Mouse (Mus musculus): ENCODE data around the gene Zfp536. TPM values are rescaled to one million over a fixed set of nuclear protein-coding genes. Genes with fewer than 3 reads are reported as not detected.

The Zfp536 gene
- total and polyA plus RNA-seq, 2 experiments from 2014 or later = 3.3 to 16.4 TPM

DNA sequence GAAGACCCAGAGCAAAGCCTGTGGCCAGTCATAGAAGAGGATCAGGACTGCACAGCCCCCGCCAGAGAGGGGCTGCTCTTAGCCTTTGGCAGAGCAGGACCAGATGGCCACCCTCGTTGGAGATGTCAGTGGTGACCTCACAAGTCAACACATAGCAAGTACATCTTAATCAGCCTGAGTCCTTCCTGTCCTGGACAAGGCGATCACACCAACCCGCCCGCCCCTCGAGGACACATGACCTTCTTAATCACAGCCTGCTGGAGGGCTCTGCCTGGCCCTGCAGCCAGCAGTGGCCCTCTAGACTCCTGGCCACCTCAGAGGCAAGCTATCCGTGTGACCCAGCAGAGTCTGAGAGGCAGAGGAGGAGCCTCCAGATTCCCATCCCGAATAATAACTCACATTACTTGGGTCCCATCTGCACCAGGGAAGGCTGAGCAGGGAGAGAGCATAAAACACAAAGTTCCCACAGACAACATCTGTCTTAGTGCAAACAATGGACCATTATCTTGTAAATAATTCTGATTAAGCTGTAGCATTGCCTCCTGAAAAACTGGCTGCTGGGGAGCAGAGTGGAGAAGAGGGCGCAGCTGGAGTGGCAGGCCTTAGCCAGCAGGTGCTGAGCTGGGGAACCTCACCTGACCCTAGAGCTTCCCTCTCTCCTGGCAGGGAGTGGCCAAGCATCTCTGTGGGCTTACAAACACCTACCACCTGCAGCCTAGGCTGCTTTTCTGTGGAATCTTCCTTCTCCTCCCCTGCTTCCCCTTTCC is 306.8 kb downstream of the Zfp536 start:
- TF ChIP-seq CTCF (IDR thresholded peaks at IDR 0.05; ENCODE audit: low read depth) = no peak
- no peak for TF ChIP-seq EP300 (IDR thresholded peaks at IDR 0.05; ENCODE audit: low read depth)
- DNase-seq (ENCODE audit: low spot score) (no peak), ATAC-seq (ENCODE audit: insufficient read depth, low read depth) (no peak)
- H3K4me2 ChIP-seq (ENCODE audit: low read depth, low read length) = no peak overlapping the region
- no peaks in the 10 kb centered on the region for H3K9me3 ChIP-seq (replicated peaks; ENCODE audit: control insufficient read depth, low read length)
- 23% methylated on average over 9 of the region's 9 CpGs for WGBS
- no peak overlapping the region for H3K27ac ChIP-seq (ENCODE audit: low read depth)
- no peak overlapping the region for H3K4me3 ChIP-seq (ENCODE audit: low read depth, low read length)
- H3K9ac ChIP-seq (replicated peaks; ENCODE audit: low read depth, low read length) = no peak overlapping the region
- H3K27me3 ChIP-seq (ENCODE audit: control insufficient read depth, insufficient read depth, low read length) = no peaks in the 10 kb centered on the region
- H3K36me3 ChIP-seq (replicated peaks; ENCODE audit: control insufficient read depth, insufficient read depth, low read length) = no peaks in the 10 kb centered on the region
- no peaks in the 10 kb centered on the region for H3K4me1 ChIP-seq (ENCODE audit: control insufficient read depth, insufficient read depth)

- H3K27me3 ChIP-seq (ENCODE audit: control insufficient read depth, insufficient read depth, low read length) = no peaks in the 10 kb centered on the region
- H3K9me3 ChIP-seq (replicated peaks; ENCODE audit: control insufficient read depth, low read length) = no peaks in the 10 kb centered on the region
- 60% methylated on average over 7 of the region's 7 CpGs for WGBS
- H3K4me2 ChIP-seq (ENCODE audit: low read depth, low read length) = no peak overlapping the region
- TF ChIP-seq EP300 (IDR thresholded peaks at IDR 0.05; ENCODE audit: low read depth) (no peak), CTCF (IDR thresholded peaks at IDR 0.05; ENCODE audit: low read depth) (no peak)
- no peak overlapping the region for H3K27ac ChIP-seq (ENCODE audit: low read depth)
- no peak for ATAC-seq (ENCODE audit: insufficient read depth, low read depth)
- no peak overlapping the region for H3K9ac ChIP-seq (replicated peaks; ENCODE audit: low read depth, low read length)
- DNase-seq (ENCODE audit: low spot score) = no peak
- no peaks in the 10 kb centered on the region for H3K4me1 ChIP-seq (ENCODE audit: control insufficient read depth, insufficient read depth)
- H3K36me3 ChIP-seq (replicated peaks; ENCODE audit: control insufficient read depth, insufficient read depth, low read length) = no peaks in the 10 kb centered on the region
- H3K4me3 ChIP-seq (ENCODE audit: low read depth, low read length) = no peak overlapping the region
Observed at GRCm38 (mm10) chr7:37464186-37464721, 309.2 kb downstream of the Zfp536 start.

DNA sequence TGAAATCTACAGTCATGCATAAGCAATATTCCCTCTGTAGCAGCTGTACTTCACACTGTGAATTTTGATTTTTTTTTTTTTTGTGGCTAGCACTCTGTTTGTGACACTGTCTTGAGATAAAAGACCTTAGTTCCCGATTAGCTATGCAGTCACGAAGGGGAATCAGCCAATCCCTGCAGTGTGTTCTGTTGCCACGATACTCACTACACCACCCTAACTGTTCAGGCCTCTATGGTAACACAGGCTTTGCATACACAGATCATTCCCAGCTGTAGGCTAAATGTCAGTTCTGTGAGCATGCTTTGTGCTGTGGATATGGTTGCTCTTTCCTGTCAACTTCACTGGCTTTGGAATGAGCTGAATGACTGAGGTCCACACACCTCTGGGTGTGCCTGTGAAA is 325.9 kb downstream of the Zfp536 start:
- TF ChIP-seq EP300 (IDR thresholded peaks at IDR 0.05; ENCODE audit: low read depth) (no peak), CTCF (IDR thresholded peaks at IDR 0.05; ENCODE audit: low read depth) (no peak)
- Histone ChIP-seq H3K27ac (ENCODE audit: low read depth) (no peak overlapping the region), H3K36me3 (replicated peaks; ENCODE audit: control insufficient read depth, insufficient read depth, low read length) (no peaks in the 10 kb centered on the region), H3K27me3 (ENCODE audit: control insufficient read depth, insufficient read depth, low read length) (no peaks in the 10 kb centered on the region), H3K4me3 (ENCODE audit: low read depth, low read length) (no peak overlapping the region), H3K9ac (replicated peaks; ENCODE audit: low read depth, low read length) (no peak overlapping the region), H3K4me1 (ENCODE audit: control insufficient read depth, insufficient read depth) (no peaks in the 10 kb centered on the region), H3K9me3 (replicated peaks; ENCODE audit: control insufficient read depth, low read length) (no peaks in the 10 kb centered on the region), H3K4me2 (ENCODE audit: low read depth, low read length) (no peak overlapping the region)
- 77% methylated on average over 3 of the region's 3 CpGs for WGBS
- no peak for ATAC-seq (ENCODE audit: insufficient read depth, low read depth)
- no peak for DNase-seq (ENCODE audit: low spot score)

- H3K27ac ChIP-seq (ENCODE audit: low read depth) = no peak overlapping the region
- no peaks in the 10 kb centered on the region for H3K9me3 ChIP-seq (replicated peaks; ENCODE audit: control insufficient read depth, low read length)
- no peak overlapping the region for H3K9ac ChIP-seq (replicated peaks; ENCODE audit: low read depth, low read length)
- no peak for ATAC-seq (ENCODE audit: insufficient read depth, low read depth)
- TF ChIP-seq EP300 (IDR thresholded peaks at IDR 0.05; ENCODE audit: low read depth) = no peak
- no peak for TF ChIP-seq CTCF (IDR thresholded peaks at IDR 0.05; ENCODE audit: low read depth)
- no peak for DNase-seq (ENCODE audit: low spot score)
- H3K36me3 ChIP-seq (replicated peaks; ENCODE audit: control insufficient read depth, insufficient read depth, low read length) = no peaks in the 10 kb centered on the region
- H3K27me3 ChIP-seq (ENCODE audit: control insufficient read depth, insufficient read depth, low read length) = no peaks in the 10 kb centered on the region
- H3K4me1 ChIP-seq (ENCODE audit: control insufficient read depth, insufficient read depth) = no peaks in the 10 kb centered on the region
- WGBS = 84% methylated on average over 13 of the region's 13 CpGs
- H3K4me3 ChIP-seq (ENCODE audit: low read depth, low read length) = no peak overlapping the region
- no peak overlapping the region for H3K4me2 ChIP-seq (ENCODE audit: low read depth, low read length)
Observed at GRCm38 (mm10) chr7:37439912-37440311, 333.5 kb downstream of the Zfp536 start.

DNA sequence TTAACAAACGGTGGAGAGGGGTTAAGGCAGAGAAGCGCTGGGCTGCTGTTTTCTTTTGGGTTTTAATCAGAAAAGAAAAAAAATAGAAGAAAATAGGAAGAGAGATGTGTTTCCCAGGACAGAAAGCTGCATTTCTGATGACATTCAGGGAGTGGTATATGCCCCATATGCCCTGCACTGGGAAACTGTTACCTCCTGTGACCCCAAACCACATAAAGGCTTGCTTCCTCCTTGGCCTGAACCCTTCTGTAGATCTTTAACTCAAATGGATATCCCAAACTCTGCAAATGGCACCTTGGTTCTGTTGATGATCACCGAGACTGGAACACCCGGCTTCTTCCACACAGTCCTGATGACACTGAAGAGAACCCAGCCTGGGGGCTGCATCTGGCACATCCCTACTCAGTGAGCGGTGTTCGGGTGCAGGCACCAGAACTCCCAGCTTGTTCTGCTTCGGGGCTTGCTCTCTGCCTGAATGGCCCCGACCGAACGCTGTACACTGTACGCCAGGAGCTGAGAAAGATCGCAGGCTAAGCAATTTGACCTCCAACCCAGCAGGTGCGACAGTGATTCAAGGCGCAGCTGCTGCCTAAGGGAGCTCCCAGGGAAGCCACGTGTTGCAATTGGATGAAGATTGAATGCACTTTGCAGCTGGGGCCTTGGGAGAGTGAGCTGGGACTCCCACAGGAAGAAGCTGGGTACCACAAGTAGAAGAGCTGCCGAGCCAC is 334.2 kb downstream of the Zfp536 start:
- H3K9ac ChIP-seq (replicated peaks; ENCODE audit: low read depth, low read length) = no peak overlapping the region
- H3K27me3 ChIP-seq (ENCODE audit: control insufficient read depth, insufficient read depth, low read length) = no peaks in the 10 kb centered on the region
- H3K9me3 ChIP-seq (replicated peaks; ENCODE audit: control insufficient read depth, low read length) = no peaks in the 10 kb centered on the region
- DNase-seq (ENCODE audit: low spot score) = no peak
- H3K4me2 ChIP-seq (ENCODE audit: low read depth, low read length) = no peak overlapping the region
- ATAC-seq (ENCODE audit: insufficient read depth, low read depth) = no peak
- no peaks in the 10 kb centered on the region for H3K4me1 ChIP-seq (ENCODE audit: control insufficient read depth, insufficient read depth)
- TF ChIP-seq CTCF (IDR thresholded peaks at IDR 0.05; ENCODE audit: low read depth) = no peak
- no peak for TF ChIP-seq EP300 (IDR thresholded peaks at IDR 0.05; ENCODE audit: low read depth)
- no peaks in the 10 kb centered on the region for H3K36me3 ChIP-seq (replicated peaks; ENCODE audit: control insufficient read depth, insufficient read depth, low read length)
- no peak overlapping the region for H3K4me3 ChIP-seq (ENCODE audit: low read depth, low read length)
- WGBS = 73% methylated on average over 16 of the region's 16 CpGs
- H3K27ac ChIP-seq (ENCODE audit: low read depth) = no peak overlapping the region

All from heart, postnatal 0 days (tissue).